Mouse (Mus musculus): ENCODE data around the gene Dmpk.

Gene Dmpk

DNA sequence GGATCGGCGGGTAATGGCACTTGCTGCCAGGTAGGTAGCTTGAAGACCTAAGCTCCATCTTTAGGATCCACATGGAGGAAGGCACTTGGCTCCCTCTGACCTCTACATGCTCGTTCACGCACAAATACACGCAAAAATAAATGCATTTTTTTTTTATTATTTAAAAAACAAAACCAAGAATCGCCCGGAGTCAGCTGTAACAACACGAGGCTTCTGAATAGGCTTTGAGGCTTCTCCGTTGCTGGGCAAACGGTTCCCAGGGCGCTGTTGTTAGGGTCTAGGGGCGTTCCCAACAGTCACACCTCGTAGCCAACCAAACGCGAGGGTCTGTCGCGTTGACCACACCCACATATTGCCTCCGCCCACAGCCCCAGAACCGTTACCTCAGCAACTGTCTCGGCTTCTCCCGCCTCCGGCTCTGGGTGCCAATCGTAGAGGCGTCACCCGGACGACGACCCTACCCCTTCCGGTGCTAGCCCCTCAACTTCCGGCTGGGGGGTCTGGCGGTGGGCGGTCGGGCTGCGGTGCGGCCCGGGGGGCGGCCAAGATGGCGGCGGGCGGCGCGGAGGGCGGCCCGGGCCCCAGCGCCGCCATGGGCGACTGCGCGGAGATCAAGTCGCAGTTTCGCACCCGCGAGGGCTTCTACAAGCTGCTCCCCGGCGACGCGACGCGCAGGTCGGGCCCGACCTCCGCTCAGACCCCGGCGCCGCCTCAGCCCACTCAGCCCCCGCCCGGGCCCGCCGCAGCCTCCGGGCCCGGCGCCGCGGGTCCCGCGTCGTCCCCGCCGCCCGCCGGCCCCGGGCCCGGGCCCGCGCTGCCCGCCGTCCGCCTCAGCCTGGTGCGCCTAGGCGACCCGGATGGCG lies 7.7 kb upstream of the Dmpk start, which contains the start of gene Dmwd:
TSS of gene Dmwd (plus strand) at position 505 of the 863 bp plus-strand sequence.
- DNase-seq, result peak; percentile 85 to 90

DNA sequence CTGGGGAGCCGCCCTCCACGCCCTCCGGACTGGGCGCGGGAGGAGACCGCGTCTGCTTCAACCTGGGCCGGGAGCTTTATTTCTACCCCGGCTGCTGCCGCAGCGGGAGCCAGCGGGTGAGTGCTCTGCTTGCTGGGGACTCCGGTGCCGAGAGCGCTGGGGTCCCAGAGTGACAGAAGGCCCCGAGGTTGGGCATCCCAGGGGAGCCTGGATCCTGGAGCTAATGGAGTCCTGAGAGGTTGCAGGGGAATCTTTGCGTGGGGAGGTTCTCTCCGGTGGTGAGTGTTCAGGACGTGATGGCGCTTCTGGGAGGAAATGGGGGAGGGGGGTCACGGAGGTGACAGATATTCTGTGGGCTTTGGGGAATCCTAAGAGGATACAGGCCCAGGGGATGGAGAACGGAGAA lies 7.1 kb upstream of the Dmpk start:
- DNase-seq, result no peak

DNA sequence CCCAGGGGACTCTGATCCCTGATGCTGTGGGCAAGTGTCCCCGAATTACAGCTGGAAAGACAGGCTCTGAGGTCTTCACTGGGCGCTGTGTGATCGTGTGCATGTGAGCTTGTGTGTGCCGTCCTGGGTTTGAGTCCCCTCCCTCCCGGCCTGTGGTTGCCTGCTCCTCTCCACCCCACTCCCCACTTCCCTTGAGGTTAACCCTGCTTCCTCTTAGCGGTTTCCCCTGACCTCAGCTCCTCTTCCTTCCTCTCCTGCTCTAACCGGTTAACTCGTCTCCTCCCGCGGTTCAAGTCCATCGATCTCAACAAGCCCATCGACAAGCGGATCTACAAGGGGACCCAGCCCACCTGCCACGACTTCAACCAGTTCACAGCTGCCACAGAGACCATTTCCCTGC lies 5.9 kb upstream of the Dmpk start:
- peak; percentile 69 to 81 for DNase-seq

DNA sequence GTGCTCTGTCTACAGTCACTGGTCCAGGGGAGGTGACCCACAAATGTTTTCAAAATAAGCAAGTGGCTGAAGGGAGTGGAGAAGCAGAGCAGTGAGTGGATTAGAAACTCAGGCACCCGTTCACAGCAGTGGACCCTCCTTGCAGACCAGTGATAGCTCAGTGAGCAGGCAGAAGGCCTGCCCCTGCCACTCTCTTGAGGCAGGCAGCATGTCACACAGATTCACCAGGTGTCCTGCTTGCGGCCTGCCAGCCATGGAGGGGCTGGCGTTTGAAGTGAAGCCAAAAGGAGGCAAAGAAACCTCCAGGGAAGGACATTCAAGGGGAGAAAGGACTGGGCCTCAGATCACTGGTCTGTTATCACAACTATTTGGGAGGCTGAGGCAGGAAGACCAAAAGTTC lies 4.9 kb upstream of the Dmpk start:
- DNase-seq, result no peak

DNA sequence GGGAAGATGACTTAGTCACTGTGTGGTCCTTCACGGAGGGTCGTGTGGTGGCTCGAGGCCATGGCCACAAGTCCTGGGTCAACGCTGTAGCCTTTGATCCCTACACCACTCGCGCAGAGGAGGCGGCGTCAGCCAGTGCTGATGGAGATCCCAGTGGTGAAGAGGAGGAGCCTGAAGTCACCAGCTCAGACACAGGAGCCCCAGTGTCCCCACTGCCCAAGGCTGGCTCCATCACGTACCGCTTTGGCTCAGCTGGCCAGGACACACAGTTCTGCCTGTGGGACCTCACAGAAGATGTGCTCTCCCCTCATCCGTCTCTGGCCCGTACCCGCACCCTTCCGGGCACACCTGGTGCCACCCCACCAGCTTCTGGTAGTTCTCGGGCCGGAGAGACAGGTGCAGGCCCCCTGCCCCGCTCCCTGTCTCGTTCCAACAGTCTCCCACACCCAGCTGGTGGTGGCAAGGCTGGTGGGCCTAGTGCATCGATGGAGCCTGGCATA lies 3.1 kb upstream of the Dmpk start:
- no peak for DNase-seq

DNA sequence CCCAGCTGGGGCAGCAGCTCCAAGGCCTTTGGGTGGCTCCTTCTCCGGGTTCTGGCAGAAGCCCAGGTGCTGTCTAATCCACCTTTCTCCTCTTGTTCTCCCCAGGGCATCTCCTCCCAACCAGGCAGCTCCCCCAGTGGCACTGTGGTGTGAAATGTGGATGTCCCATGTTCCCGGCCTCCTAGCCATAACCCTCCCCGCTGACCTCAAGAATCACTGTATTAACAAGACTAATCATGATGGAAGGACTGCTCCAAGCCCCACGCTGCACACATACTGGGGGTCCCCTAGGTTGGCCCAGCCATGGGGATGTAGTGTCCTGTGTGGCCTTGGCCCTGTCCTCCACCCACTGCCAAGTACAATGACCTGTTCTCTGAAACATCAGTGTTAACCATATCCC lies 1.5 kb upstream of the Dmpk start:
- DNase-seq, result no peak

DNA sequence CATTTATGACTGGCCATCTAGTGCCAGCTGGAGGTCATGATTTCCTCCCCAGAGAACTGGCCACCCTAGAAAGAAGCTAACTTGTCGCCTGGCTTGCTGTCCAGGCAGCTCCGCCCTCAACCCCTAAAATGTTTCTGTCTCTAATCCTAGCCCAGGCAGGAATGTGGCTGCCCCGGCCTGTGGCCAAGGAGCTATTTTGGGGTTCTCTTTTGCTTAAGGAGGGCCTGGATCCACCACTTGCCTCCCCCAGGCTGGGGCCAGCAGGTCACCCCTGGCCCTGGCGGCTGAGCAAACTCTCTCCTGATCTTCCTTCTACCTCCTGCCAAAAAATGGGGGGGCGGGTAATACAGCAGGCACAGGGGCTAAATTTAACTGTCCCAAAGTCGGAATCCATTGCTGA lies 553 bp upstream of the Dmpk start:
- DNase-seq, result no peak

DNA sequence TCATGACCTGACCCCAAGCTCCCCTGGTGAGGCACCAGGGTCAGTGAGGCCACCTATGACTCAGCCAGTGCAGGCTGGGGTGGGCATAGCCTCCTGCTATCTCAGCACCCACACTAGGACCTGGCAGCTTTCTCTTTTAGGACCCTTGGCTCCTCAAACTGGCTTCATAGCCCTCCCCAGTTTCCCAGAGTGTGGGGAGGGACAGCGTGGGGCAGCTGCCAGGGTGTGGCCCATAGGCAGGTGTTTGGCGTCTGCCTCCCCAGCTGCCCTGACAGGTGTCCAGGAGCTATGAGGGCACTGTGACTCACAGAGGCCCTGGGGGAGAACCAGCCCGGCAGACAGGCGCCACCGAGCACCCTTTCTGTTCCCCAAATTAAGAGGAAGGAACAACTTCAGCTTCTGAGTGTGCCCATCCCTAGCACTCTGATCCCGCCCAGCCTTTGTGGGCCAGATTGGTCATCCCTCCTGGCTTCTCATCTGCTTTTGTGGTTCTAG lies 675 bp downstream of the Dmpk start:
- no peak for DNase-seq

DNA sequence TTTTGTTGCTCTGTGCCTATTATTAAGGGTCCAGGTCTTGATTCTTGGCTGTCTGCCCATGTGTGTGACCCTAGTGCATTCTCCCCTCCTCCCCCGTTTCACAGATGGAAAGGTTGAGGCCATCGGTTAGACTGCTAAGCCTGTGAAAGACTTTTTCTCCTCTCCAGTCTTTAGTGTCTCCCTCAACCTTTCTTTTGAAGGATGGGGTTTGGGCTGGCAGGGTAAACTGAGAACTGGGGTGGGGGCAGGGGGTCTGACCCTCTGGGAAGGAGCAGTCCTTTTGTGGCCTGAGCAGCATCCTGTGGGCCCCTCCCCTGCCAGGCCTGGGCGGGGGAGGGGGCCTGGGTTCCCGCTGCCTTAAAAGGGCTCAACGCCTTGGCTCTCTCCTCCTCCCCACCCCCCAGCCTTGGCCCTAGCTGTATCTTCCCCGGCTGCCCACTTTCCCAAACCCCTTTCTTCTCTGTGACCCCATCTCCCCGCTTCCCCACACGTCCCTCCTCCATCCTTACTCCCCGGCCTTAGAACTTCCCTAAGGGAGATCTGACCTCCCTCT lies 1.3 kb downstream of the Dmpk start:
- DNase-seq, result no peak

DNA sequence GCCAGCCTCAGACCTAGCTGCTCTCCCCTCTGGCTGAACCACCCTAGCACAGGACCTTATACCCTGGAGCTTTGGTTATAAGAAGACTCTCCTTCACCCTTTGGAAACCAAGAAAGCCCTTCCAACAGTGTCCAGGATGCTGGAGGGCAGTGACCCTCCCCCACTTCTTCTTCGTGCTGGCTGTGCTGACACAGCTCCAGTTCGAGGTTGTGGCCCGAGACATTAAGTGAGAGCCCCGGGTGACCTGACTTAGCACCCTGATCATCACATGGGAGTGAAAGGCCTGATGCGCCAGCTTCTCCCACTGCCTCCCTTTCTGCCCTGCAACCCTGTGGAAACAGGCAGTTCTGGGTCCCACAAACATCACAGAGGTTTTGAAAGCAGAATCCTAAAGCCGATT lies 1.8 kb downstream of the Dmpk start:
- no peak for DNase-seq

DNA sequence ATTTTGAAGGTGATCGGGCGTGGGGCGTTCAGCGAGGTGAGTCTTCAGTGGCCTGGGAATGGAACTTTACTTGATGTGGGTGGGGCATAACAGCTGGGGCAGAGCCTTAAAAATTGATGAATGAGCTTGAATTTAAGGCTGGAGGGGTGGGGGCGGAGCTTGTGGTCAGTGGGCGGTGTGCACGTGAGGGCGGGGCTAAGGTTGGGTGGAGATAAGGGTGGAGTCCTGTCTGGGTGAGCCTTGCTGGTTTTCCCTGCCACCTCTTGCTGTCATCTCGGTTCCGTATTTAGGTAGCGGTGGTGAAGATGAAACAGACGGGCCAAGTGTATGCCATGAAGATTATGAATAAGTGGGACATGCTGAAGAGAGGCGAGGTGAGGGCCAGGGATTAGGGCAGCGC lies 2.4 kb downstream of the Dmpk start:
- no peak for DNase-seq

DNA sequence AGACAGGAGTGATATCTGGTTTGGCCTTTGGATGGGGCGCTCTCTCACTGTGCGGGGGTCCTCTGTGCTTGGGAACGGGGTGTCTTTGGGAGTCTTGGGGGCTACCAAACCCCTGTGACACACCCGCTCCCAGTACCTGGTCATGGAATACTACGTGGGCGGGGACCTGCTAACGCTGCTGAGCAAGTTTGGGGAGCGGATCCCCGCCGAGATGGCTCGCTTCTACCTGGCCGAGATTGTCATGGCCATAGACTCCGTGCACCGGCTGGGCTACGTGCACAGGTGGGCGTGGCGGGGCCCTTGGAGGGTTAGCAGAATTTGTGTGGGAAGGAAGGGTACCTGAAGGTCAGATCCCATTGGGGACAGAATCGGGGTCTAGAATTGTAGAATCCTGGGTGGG lies 3.1 kb downstream of the Dmpk start:
- no peak for DNase-seq

DNA sequence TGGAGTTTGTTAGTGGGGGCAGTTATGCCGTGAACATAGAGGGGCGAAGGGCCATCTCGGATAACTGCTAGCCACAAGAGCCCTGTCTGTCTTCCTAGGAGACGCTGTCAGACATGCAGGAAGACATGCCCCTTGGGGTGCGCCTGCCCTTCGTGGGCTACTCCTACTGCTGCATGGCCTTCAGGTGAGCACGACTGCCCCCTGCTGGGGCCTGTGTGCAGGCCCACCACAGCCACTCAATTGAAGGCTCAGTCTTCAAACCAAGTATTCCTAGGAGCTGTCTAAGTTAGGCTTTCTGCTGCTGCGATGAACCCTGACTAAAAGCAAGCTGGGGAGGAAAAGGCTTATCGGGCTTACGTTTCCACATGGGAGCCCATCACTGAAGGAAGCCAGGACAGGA lies 5.2 kb downstream of the Dmpk start:
- no peak for DNase-seq

DNA sequence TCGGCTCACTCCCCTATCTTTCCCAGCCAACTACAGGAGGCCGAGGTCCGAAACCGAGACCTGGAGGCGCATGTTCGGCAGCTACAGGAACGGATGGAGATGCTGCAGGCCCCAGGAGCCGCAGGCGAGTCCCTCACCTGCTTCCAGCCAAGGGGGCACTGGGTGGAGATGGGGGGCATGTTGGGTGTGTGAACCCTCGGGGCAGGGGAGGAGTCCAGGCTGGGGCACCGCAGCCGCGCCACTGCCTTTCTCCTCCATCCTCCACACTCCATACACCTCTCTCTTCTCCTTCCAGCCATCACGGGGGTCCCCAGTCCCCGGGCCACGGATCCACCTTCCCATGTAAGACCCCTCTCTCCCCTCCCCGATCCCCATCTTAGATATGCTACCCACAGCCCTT lies 8.3 kb downstream of the Dmpk start:
- DNase-seq, result no peak

DNA sequence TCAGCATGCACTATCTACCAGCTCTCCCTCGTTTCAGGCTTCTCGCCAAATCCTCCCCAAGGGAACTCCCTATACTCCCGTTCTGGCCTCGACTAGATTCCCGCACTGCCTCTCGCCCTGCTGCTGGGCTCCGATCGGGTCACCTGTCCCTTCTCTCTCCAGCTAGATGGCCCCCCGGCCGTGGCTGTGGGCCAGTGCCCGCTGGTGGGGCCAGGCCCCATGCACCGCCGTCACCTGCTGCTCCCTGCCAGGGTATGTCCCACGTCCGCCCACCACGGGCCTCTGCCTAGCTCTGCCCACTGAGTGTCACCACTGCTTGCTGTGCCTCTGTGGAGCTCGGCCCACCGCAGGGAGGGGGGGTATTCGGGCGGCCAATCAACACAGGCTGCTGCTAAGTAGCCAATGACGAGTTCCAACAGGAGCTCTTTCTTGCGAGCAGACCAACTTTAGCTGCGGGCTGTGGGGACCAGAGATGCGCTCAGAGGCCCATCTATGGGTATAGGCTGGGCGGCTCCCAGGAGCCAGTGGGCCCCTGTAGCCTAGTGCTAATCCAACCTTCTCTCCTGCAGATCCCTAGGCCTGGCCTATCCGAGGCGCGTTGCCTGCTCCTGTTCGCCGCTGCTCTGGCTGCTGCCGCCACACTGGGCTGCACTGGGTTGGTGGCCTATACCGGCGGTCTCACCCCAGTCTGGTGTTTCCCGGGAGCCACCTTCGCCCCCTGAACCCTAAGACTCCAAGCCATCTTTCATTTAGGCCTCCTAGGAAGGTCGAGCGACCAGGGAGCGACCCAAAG lies 8.9 kb downstream of the Dmpk start:
- DNase-seq, result no peak

DNA sequence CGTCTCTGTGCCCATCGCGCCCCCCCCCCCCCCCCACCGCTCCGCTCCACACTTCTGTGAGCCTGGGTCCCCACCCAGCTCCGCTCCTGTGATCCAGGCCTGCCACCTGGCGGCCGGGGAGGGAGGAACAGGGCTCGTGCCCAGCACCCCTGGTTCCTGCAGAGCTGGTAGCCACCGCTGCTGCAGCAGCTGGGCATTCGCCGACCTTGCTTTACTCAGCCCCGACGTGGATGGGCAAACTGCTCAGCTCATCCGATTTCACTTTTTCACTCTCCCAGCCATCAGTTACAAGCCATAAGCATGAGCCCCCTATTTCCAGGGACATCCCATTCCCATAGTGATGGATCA lies 9.5 kb downstream of the Dmpk start:
- DNase-seq, result peak; percentile 81 to 82

DNA sequence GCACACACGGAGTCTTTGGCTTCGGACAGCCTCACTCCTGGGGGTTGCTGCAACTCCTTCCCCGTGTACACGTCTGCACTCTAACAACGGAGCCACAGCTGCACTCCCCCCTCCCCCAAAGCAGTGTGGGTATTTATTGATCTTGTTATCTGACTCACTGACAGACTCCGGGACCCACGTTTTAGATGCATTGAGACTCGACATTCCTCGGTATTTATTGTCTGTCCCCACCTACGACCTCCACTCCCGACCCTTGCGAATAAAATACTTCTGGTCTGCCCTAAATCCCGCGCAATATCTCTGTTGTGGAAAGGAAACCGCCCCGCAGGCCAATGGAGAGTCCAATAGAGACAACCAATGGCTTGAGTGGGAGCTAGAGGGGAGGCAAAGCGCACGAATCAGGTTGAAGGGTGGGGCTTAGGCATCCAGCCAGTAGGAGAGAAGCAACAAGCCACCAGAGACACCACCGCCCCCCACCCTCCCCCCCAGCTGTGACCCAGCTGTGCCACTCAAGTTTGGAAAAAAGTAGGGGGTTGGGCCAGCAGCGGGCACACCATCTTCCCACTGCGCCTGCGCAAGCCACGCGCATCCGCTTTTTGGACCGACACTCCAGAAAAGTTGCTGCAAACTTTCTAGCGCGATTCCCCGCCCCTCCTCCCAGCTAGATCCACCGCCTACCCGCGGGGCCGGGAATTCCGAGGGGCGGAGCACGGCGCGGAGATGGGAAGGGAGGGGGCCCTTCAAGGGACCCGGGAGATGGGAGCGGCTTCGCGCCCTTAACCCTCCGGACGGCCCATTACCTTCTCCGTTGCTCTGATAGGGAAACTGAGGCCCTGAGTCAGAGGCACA lies 10.1 kb downstream of the Dmpk start:
- DNase-seq, result peak; percentile 89 to 93

DNA sequence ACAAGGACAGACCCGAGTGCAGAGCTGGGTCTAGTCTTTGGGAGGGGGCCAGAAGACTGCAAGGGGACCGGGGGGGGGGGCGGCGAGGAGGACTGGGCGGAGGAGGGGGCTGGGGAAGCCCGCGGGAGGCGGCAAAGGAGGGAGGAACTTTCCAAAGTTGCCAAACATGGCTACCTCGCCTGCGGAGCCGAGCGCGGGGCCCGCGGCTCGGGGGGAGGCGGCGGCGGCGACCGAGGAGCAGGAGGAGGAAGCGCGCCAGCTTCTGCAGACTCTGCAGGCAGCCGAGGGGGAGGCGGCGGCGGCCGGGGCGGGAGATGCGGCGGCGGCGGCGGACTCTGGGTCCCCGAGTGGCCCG lies 10.8 kb downstream of the Dmpk start, which contains the start of gene Six5:
TSS of gene Six5 (plus strand) at position 124 of the 355 bp plus-strand sequence.
- DNase-seq, result peak in 1 of 2 experiments; percentile 55

DNA sequence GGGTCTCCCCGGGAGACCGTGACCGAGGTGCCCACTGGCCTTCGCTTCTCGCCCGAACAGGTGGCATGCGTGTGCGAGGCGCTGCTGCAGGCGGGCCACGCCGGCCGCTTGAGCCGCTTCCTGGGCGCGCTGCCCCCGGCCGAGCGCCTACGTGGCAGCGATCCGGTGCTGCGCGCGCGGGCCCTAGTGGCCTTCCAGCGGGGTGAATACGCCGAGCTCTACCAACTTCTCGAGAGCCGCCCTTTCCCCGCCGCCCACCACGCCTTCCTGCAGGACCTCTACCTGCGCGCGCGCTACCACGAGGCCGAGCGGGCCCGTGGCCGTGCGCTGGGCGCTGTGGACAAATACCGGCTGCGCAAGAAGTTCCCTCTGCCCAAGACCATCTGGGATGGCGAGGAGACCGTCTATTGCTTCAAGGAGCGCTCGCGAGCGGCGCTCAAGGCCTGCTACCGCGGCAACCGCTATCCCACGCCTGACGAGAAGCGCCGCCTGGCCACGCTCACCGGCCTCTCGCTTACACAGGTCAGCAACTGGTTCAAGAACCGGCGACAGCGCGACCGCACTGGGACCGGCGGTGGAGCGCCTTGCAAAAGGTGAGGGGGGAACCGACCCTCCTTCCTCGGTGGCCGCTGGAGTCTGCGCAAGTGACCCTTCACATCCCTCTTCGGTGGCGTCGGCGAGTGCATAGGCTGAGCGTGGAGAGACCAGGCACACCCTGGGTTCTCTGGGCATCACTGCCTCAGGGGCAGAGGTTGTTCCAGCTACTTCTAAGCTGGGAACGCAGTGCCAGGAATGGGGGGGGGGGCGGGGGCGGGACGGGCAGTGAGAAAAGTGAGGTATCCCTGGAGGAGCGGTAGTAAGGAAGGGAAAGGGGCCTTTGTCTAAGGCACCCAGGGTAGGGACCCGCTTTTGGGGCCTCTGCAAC lies 11.4 kb downstream of the Dmpk start:
- DNase-seq, result no peak

DNA sequence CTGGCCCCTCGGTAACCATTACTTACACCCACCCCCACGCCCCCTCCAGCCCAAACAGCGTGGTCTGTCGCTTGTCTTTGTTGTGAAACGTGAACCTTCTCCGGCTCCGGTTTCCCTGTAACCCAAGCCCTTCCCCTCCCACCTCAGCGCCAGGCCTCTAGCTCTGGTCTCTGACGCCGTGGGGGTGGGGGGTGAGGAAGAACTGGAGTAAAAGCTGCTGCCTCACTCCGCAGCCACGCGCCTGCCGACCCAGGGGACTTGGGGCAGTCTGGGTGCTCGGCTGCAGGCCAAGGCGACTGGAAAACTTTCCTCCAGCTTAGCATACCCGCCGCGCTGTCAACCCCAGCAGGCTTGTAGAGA lies 12.1 kb downstream of the Dmpk start:
- no peak for DNase-seq

DNA sequence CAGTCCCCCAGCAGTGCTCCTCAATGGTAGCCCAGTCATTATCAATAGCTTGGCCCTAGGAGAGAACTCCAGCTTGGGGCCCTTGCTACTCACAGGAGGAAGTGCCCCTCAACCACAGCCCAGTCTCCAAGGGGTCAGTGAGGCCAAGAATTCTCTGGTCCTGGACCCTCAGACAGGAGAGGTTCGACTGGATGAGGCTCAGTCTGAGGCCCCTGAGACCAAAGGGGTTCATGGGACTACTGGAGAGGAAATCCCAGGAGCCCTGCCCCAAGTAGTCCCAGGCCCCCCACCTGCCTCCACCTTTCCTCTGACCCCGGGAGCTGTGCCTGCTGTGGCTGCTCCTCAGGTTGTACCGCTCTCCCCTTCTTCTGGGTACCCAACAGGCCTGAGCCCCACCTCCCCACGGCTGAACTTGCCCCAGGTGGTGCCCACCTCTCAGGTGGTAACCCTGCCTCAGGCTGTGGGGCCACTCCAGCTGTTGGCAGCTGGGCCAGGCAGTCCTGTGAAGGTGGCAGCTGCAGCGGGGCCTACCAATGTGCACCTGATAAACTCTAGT lies 12.8 kb downstream of the Dmpk start:
- no peak for DNase-seq

All from thymus, adult 18-20 months (tissue).